Mouse (Mus musculus): ENCODE results near the gene Gpr83. TPM values are rescaled to one million over a fixed set of nuclear protein-coding genes. Genes with fewer than 3 reads are reported as not detected.

The Gpr83 gene
- total RNA-seq (2021) (not detected), polyA plus RNA-seq (2012; rRNA removed) (0.14 and 0.15 TPM in 2 replicates)
- long read RNA-seq = 0 reads

GRCm38 (mm10) chr9:14859868-14860639 lies at the start of gene Gpr83:
TSS of gene Gpr83 (plus strand) at chr9:14860210.
- Histone ChIP-seq H3K4me3 (peak within 1 kb of the TSS; percentile 24; the same call in 1 of the 2 replicates), H3K27me3 (ENCODE audit: control insufficient read depth, insufficient read depth, low read length) (peaks cover 14% of the 10 kb centered on the region), H3K36me3 (ENCODE audit: control insufficient read depth, insufficient read depth, low read length) (no peaks in the 10 kb centered on the region), H3K79me2 (replicated peaks; ENCODE audit: control insufficient read depth, insufficient read depth, low read length) (no peaks in the 10 kb centered on the region), H3K4me1 (ENCODE audit: control insufficient read depth, insufficient read depth, low read length) (no peaks in the 10 kb centered on the region), H3K9ac (ENCODE audit: low read depth, low read length) (no peak within 1 kb of the TSS), H3K27ac (no peak within 1 kb of the TSS)
- intact Hi-C loops (cut with DNase I) = no loop called here
- no peak for TF ChIP-seq POLR2A (IDR thresholded peaks at IDR 0.05; ENCODE audit: insufficient read depth, low read depth, low read length)
- TF ChIP-seq EP300 (IDR thresholded peaks at IDR 0.05; ENCODE audit: insufficient read depth, low read depth, low read length) = no peak
- no peak for TF ChIP-seq CTCF (IDR thresholded peaks at IDR 0.05)
- DNase-seq = no peak
- WGBS = 4% methylated on average over 47 of the region's 47 CpGs

GRCm38 (mm10) chr9:14821396-14821795 lies 38.6 kb upstream of the Gpr83 start:
- no peaks in the 10 kb centered on the region for H3K36me3 ChIP-seq (ENCODE audit: control insufficient read depth, insufficient read depth, low read length)
- H3K9ac ChIP-seq (ENCODE audit: low read depth, low read length) = no peak overlapping the region
- H3K4me3 ChIP-seq = no peak overlapping the region
- no peak overlapping the region for H3K27ac ChIP-seq
- no peak for DNase-seq
- H3K79me2 ChIP-seq (replicated peaks; ENCODE audit: control insufficient read depth, insufficient read depth, low read length) = no peaks in the 10 kb centered on the region; the same call in 1 of the 2 replicates
- intact Hi-C loops (cut with DNase I) = no loop called here
- H3K4me1 ChIP-seq (ENCODE audit: control insufficient read depth, insufficient read depth, low read length) = no peaks in the 10 kb centered on the region
- TF ChIP-seq CTCF (IDR thresholded peaks at IDR 0.05) (no peak), EP300 (IDR thresholded peaks at IDR 0.05; ENCODE audit: insufficient read depth, low read depth, low read length) (no peak), POLR2A (IDR thresholded peaks at IDR 0.05; ENCODE audit: insufficient read depth, low read depth, low read length) (no peak)
- H3K27me3 ChIP-seq (ENCODE audit: control insufficient read depth, insufficient read depth, low read length) = no peaks in the 10 kb centered on the region

GRCm38 (mm10) chr9:14824840-14825239 lies 35.2 kb upstream of the Gpr83 start:
- Histone ChIP-seq H3K4me3 (no peak overlapping the region), H3K4me1 (ENCODE audit: control insufficient read depth, insufficient read depth, low read length) (no peaks in the 10 kb centered on the region), H3K27ac (no peak overlapping the region), H3K36me3 (ENCODE audit: control insufficient read depth, insufficient read depth, low read length) (no peaks in the 10 kb centered on the region), H3K79me2 (replicated peaks; ENCODE audit: control insufficient read depth, insufficient read depth, low read length) (no peaks in the 10 kb centered on the region), H3K27me3 (ENCODE audit: control insufficient read depth, insufficient read depth, low read length) (no peaks in the 10 kb centered on the region), H3K9ac (ENCODE audit: low read depth, low read length) (no peak overlapping the region)
- intact Hi-C loops (cut with DNase I) = loop anchor here (5.0 kb wide), 1 partner anchor 192 kb away; no protein-coding TSS in a partner anchor
- TF ChIP-seq EP300 (IDR thresholded peaks at IDR 0.05; ENCODE audit: insufficient read depth, low read depth, low read length) (no peak), CTCF (IDR thresholded peaks at IDR 0.05) (peak; percentile 17; the same call in 1 of the 2 replicates)
- no peak for DNase-seq
- 88% methylated on average over 5 of the region's 5 CpGs for WGBS

GRCm38 (mm10) chr9:14827875-14828274 lies 32.1 kb upstream of the Gpr83 start:
- H3K27ac ChIP-seq = no peak overlapping the region
- no peak overlapping the region for H3K9ac ChIP-seq (ENCODE audit: low read depth, low read length)
- no peaks in the 10 kb centered on the region for H3K27me3 ChIP-seq (ENCODE audit: control insufficient read depth, insufficient read depth, low read length)
- TF ChIP-seq CTCF (IDR thresholded peaks at IDR 0.05) (no peak), EP300 (IDR thresholded peaks at IDR 0.05; ENCODE audit: insufficient read depth, low read depth, low read length) (no peak), POLR2A (IDR thresholded peaks at IDR 0.05; ENCODE audit: insufficient read depth, low read depth, low read length) (no peak)
- H3K4me3 ChIP-seq = no peak overlapping the region
- no peak for DNase-seq
- 61% methylated on average over 2 of the region's 2 CpGs for WGBS
- intact Hi-C loops (cut with DNase I) = loop anchor here (5.0 kb wide), 1 partner anchor 189 kb away; no protein-coding TSS in a partner anchor
- H3K36me3 ChIP-seq (ENCODE audit: control insufficient read depth, insufficient read depth, low read length) = no peaks in the 10 kb centered on the region; the same call in 1 of the 2 replicates
- H3K4me1 ChIP-seq (ENCODE audit: control insufficient read depth, insufficient read depth, low read length) = no peaks in the 10 kb centered on the region
- H3K79me2 ChIP-seq (replicated peaks; ENCODE audit: control insufficient read depth, insufficient read depth, low read length) = no peaks in the 10 kb centered on the region

GRCm38 (mm10) chr9:14832046-14832445 lies 28.0 kb upstream of the Gpr83 start:
- no peaks in the 10 kb centered on the region for H3K27me3 ChIP-seq (ENCODE audit: control insufficient read depth, insufficient read depth, low read length)
- no peak for TF ChIP-seq POLR2A (IDR thresholded peaks at IDR 0.05; ENCODE audit: insufficient read depth, low read depth, low read length)
- no peak for TF ChIP-seq CTCF (IDR thresholded peaks at IDR 0.05)
- TF ChIP-seq EP300 (IDR thresholded peaks at IDR 0.05; ENCODE audit: insufficient read depth, low read depth, low read length) = no peak
- H3K79me2 ChIP-seq (replicated peaks; ENCODE audit: control insufficient read depth, insufficient read depth, low read length) = no peaks in the 10 kb centered on the region
- no peaks in the 10 kb centered on the region; the same call in 1 of the 2 replicates for H3K36me3 ChIP-seq (ENCODE audit: control insufficient read depth, insufficient read depth, low read length)
- DNase-seq = no peak
- WGBS = 72% methylated on average over 5 of the region's 5 CpGs
- no peak overlapping the region for H3K4me3 ChIP-seq
- H3K4me1 ChIP-seq (ENCODE audit: control insufficient read depth, insufficient read depth, low read length) = no peaks in the 10 kb centered on the region
- intact Hi-C loops (cut with DNase I) = no loop called here
- H3K27ac ChIP-seq = no peak overlapping the region
- H3K9ac ChIP-seq (ENCODE audit: low read depth, low read length) = no peak overlapping the region

Data from heart, adult 2 months (tissue).